Mouse (Mus musculus) ES-Bruce4 (cell line): ENCODE results near the gene Yes1.

Experiments used
- CTCF ChIP-seq: IDR thresholded peaks from one replicate; pipeline ENCODE4 v1.8.1; 2011; ENCODE audit warnings: low read depth, low read length
- EP300 ChIP-seq: IDR thresholded peaks from 2 replicates; pipeline ENCODE4 v1.6.1; 2011; ENCODE audit warnings: low read depth, low read length; ENCODE audit not compliant: insufficient read depth
- POLR2A ChIP-seq: IDR thresholded peaks from one replicate; pipeline ENCODE4 v1.8.1; 2011; ENCODE audit warnings: low read length; ENCODE audit not compliant: insufficient read depth

GRCm38 (mm10) chr5:32588136-32588535, 22.8 kb upstream of the Yes1 start:
- TF ChIP-seq POLR2A (no peak), CTCF (peak; percentile 65), EP300 (no peak)
